Mouse (Mus musculus) liver, postnatal 0 days (tissue): Measurements from ENCODE around the gene Dhps. TPM values are rescaled to one million over a fixed set of nuclear protein-coding genes. Genes with fewer than 3 reads are reported as not detected.
"Not testable (repeated sequence)": the region's sequence is repeated elsewhere in the genome, so short reads cannot be mapped to it uniquely, and the experiment has no call there.

ENCODE experiments used
- ATAC-seq: fragments of 200-750 bp; cut with Nextera tagmentation; 2 replicates; pipeline ENCODE4 v1.8.0; 2017; ENCODE audit warnings: mild to moderate bottlenecking, moderate library complexity
- DNase-seq: peaks from one replicate; pipeline ENCODE4 v3.0.0-alpha.2; 2016
- H3K27ac ChIP-seq: fragments of 300-500 bp; sonication (generic); 2 replicates; pipeline ENCODE4 v1.5.1; 2014; ENCODE audit warnings: antibody characterized with exemption, moderate library complexity, mild to moderate bottlenecking, low read depth
- H3K27me3 ChIP-seq: fragments of 300-500 bp; sonication (generic); 2 replicates; pipeline ENCODE4 v1.6.1; 2014; ENCODE audit warnings: low read length, control low read depth, mixed read lengths; ENCODE audit not compliant: insufficient read depth
- H3K36me3 ChIP-seq: fragments of 300-500 bp; sonication (generic); replicated peaks from 2 replicates; pipeline ENCODE4 v1.6.1; 2014; ENCODE audit warnings: mild to moderate bottlenecking, control low read depth, low read length, moderate library complexity, mixed read lengths; ENCODE audit not compliant: insufficient read depth
- H3K4me1 ChIP-seq: fragments of 300-500 bp; sonication (generic); 2 replicates; pipeline ENCODE4 v1.6.1; 2014; ENCODE audit warnings: antibody characterized with exemption, mild to moderate bottlenecking, control low read depth; ENCODE audit not compliant: insufficient read depth
- H3K4me2 ChIP-seq: fragments of 300-500 bp; sonication (generic); 2 replicates; pipeline ENCODE4 v1.6.1; 2014; ENCODE audit warnings: low read depth, mild to moderate bottlenecking, low read length, moderate library complexity, mixed read lengths
- H3K4me3 ChIP-seq: fragments of 300-500 bp; sonication (generic); 2 replicates; pipeline ENCODE4 v1.5.1; 2014; ENCODE audit warnings: low read depth, low read length
- H3K9ac ChIP-seq: fragments of 300-500 bp; sonication (generic); replicated peaks from 2 replicates; pipeline ENCODE4 v1.6.1; 2014; ENCODE audit warnings: mild to moderate bottlenecking, moderate library complexity
- H3K9me3 ChIP-seq: fragments of 300-500 bp; sonication (generic); 2 replicates; pipeline ENCODE4 v1.6.1; 2016; ENCODE audit warnings: mild to moderate bottlenecking, control low read depth, low read length, mixed read lengths
- CTCF ChIP-seq: sonication (generic); IDR thresholded peaks from 2 replicates; pipeline ENCODE4 v1.5.1; 2016; ENCODE audit warnings: antibody characterized with exemption, low read depth
- EP300 ChIP-seq: IDR thresholded peaks from 2 replicates; pipeline ENCODE4 v1.6.1; 2016; ENCODE audit warnings: antibody characterized with exemption, low read depth, mild to moderate bottlenecking
- WGBS: fragments of 180-500 bp; shearing (Covaris S2); extraction: QIAGEN DNeasy Blood & Tissue Kit; methylation state at CpG from one replicate; pipeline ENCODE4 v1.1.7; 2014; ENCODE audit not compliant: insufficient replicate concordance; 5-methylcytosine and 5-hydroxymethylcytosine counted together
- polyA plus RNA-seq: library from polyadenylated mRNA; unstranded; fragments of >200 nt; fragmentation: Nextera tagmentation; extraction: Ambion mirVana; gene quantifications from 2 replicates; pipeline ENCODE4 v1.2.1, GENCODE M21; 2015

Dhps gene
- polyA plus RNA-seq, 1 experiment from 2014 or later = 27.7 TPM

DNA sequence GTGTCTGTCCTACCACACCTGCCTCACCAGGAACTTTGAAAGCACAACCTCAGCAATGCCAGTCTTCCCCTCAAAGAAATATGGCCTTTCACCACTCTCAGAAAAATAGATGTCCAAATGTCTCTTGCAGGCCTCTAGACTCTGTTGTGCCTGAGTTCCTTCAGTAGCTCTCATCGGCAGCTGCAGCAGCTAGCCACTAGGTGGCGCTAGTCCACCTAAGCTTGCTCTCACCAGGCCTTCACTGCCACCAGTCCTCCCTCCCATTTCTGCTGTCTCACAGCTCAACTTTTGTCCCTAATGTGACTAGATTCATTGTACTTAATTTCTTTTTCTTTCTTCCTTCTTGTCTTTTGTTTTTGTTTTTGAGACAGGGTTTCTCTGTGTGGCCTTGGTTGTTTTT is 5.4 kb downstream of the Dhps start:
- DNase-seq = peak; percentile 85
- Histone ChIP-seq H3K27ac (0 out of 2 replicates have a peak overlapping the region, but pooled peaks have one; percentile 18), H3K27me3 (no peaks in the 10 kb centered on the region), H3K9me3 (no peaks in the 10 kb centered on the region), H3K36me3 (peaks cover 35% of the 10 kb centered on the region), H3K4me3 (no peak overlapping the region), H3K4me1 (peaks cover 20% of the 10 kb centered on the region), H3K9ac (no peak overlapping the region), H3K4me2 (no peak overlapping the region)
- ATAC-seq = peak; percentile 58
- WGBS = 0% methylated on average over 2 of the region's 2 CpGs
- no peak for TF ChIP-seq EP300
- TF ChIP-seq CTCF = peak; percentile 99

- peaks cover 21% of the 10 kb centered on the region for H3K36me3 ChIP-seq
- WGBS = under 1% methylated on average over 25 of the region's 25 CpGs
- H3K9me3 ChIP-seq = no peaks in the 10 kb centered on the region
- H3K4me1 ChIP-seq = peaks cover 30% of the 10 kb centered on the region
- H3K27me3 ChIP-seq = no peaks in the 10 kb centered on the region
- peak overlapping the region; percentile 95 for H3K4me2 ChIP-seq
- H3K4me3 ChIP-seq = peak overlapping the region; percentile 92
- peak overlapping the region; percentile 84 for H3K27ac ChIP-seq
- no peak for ATAC-seq
- peak; percentile 66 for DNase-seq
- H3K9ac ChIP-seq = peak overlapping the region; percentile 93
- TF ChIP-seq EP300 (no peak), CTCF (no peak)
These were observed 8.6 kb downstream of the Dhps start for GRCm38 (mm10) chr8:85080214-85080531.

GRCm38 (mm10) chr8:85080532-85081215 is 9.1 kb downstream of the Dhps start, which contains the start of gene Wdr83os:
Gene Wdr83os (plus strand): TSS chr8:85080740.
- TF ChIP-seq EP300 (0 out of 2 replicates have a peak, but pooled peaks have one; percentile 19), CTCF (no peak)
- Histone ChIP-seq H3K36me3 (peaks cover 19% of the 10 kb centered on the region), H3K27ac (peak within 1 kb of the TSS; percentile 84), H3K9ac (peak within 1 kb of the TSS; percentile 93), H3K4me2 (peak within 1 kb of the TSS; percentile 95), H3K4me1 (peaks cover 30% of the 10 kb centered on the region), H3K9me3 (no peaks in the 10 kb centered on the region), H3K27me3 (no peaks in the 10 kb centered on the region), H3K4me3 (peak within 1 kb of the TSS; percentile 92)
- ATAC-seq (peak; percentile 43), DNase-seq (peak; percentile 70)
- WGBS = under 1% methylated on average over 30 of the region's 30 CpGs

DNA sequence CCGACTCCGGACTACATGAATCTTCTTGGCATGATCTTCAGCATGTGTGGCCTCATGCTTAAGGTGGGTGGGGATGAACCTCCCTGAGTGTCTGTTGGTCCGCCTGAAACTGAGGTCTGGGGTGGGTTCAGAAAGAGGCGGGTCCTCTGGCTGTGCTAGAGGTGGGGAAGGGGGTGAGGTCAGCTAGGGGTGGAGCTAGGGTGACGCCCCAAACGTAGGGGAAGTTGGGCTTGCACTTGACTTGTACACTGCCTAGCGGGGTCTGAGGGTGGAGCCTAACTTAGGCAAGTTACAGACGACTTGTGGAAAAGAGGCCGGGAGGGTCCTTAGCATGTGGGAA is 9.6 kb downstream of the Dhps start, which contains the start of gene Wdr83:
Gene Wdr83, minus strand, starts transcription at position 91 of the 340 bp plus-strand sequence.
- peak; percentile 78 for DNase-seq
- peak; percentile 53 for ATAC-seq
- Histone ChIP-seq H3K9me3 (no peaks in the 10 kb centered on the region), H3K9ac (peak within 1 kb of the TSS; percentile 93), H3K36me3 (peaks cover 15% of the 10 kb centered on the region), H3K27ac (peak within 1 kb of the TSS; percentile 84), H3K27me3 (no peaks in the 10 kb centered on the region), H3K4me1 (peaks cover 30% of the 10 kb centered on the region), H3K4me3 (peak within 1 kb of the TSS; percentile 92), H3K4me2 (peak within 1 kb of the TSS; percentile 97)
- WGBS = 0% methylated on average over 9 of the region's 9 CpGs
- no peak for TF ChIP-seq CTCF
- no peak for TF ChIP-seq EP300

DNA sequence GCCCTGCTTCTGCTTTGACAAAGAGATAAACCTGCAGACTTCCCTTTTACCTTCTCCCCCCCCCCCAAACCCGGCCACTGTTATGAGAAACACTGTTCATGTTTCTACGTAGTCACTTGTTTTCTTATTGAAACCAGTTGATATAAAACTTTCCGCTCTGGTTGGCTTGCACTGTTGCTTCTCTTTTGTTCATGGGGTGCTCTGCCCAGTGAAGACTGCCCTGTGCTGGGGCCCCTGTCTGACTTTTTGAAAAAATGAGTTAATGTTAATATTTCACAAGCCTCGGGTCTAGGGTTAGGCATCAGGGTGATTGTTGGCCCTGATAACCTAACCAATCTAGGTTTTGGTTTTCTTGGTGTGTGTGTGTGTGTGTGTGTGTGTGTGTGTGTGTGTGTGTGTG is 10.6 kb downstream of the Dhps start:
- H3K27ac ChIP-seq = peak overlapping the region; percentile 84
- peak overlapping the region; percentile 97; the same call in 1 of the 2 replicates for H3K4me2 ChIP-seq
- not testable (repeated sequence) for ATAC-seq, H3K27me3 ChIP-seq, H3K4me3 ChIP-seq, H3K9ac ChIP-seq, H3K9me3 ChIP-seq, DNase-seq
- peaks cover 17% of the 10 kb centered on the region for H3K36me3 ChIP-seq
- WGBS = 40% methylated on average over 4 of the region's 4 CpGs
- H3K4me1 ChIP-seq = peaks cover 30% of the 10 kb centered on the region

DNA sequence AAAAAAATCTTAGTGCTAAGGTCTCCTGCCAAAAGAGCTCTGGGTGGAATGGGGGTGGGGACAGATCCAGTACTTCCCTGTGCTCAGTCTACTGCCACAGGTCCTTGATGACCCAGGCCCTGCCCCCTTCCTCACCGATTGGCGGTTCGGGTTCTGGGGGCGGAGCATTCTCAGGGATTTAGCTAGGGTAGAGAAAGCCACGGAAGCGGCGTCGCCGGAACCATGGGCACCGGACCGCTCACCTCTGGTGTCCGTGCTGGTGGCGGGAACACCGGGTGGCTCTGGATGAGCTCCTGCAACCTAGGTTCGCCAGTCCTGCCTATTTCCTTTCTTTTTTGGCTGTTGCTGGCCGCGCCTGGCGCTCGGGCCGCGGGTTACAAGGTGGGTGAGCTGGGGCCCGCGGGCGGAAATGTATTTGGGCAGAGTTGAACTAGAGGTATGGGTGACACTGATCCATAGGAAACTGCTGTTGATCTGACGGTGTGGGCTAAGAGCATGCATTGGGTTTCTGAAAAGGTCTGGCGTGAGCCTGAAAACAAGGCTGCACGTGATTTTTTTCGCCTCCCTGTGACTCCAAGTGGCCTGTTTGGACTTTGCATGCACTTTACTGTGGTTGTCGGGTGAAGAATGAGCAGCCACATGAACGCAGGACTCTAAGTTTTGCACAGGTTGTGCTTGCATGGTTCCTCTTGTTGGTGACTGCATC is 11.7 kb downstream of the Dhps start, which contains the start of gene Man2b1:
Gene Man2b1, plus strand, starts transcription at position 163 of the 706 bp plus-strand sequence.
- peak; percentile 24; the same call in 1 of the 2 replicates for TF ChIP-seq CTCF
- TF ChIP-seq EP300 = no peak
- peak within 1 kb of the TSS; percentile 81 for H3K9ac ChIP-seq
- DNase-seq = peak; percentile 91
- H3K27ac ChIP-seq = peak within 1 kb of the TSS; percentile 84
- H3K27me3 ChIP-seq = no peaks in the 10 kb centered on the region
- H3K9me3 ChIP-seq = no peaks in the 10 kb centered on the region
- peak within 1 kb of the TSS; percentile 97 for H3K4me2 ChIP-seq
- peaks cover 30% of the 10 kb centered on the region for H3K4me1 ChIP-seq
- H3K36me3 ChIP-seq = peaks cover 27% of the 10 kb centered on the region
- peak; percentile 81 for ATAC-seq
- H3K4me3 ChIP-seq = peak within 1 kb of the TSS; percentile 82
- WGBS = under 1% methylated on average over 30 of the region's 30 CpGs
